Mouse (Mus musculus): ENCODE measurements around the gene Map2k6.

- TF ChIP-seq GATA1 (IDR thresholded peaks at IDR 0.05; ENCODE audit: borderline replicate concordance, low read length) (no peak), FLI1 (IDR thresholded peaks at IDR 0.05; ENCODE audit: low read length) (no peak)
Observed at GRCm38 (mm10) chr11:110411596-110411995, 12.7 kb downstream of the Map2k6 start.

Data from megakaryocyte, embryonic 14.5 days (primary cell).